Mouse (Mus musculus) limb, embryonic 14.5 days (tissue): Measurements from ENCODE around the gene Thap4. TPM values are rescaled to one million over a fixed set of nuclear protein-coding genes. Genes with fewer than 3 reads are reported as not detected.

Experiments
- ATAC-seq: fragments of 200-750 bp; cut with Nextera tagmentation; 2 replicates; pipeline ENCODE4 v1.8.0; 2017; ENCODE audit warnings: low read depth, moderate number of reproducible peaks, moderate TSS enrichment; ENCODE audit not compliant: low FRiP score
- DNase-seq: peaks from one replicate; pipeline ENCODE4 v3.0.0-alpha.2; 2015; ENCODE audit warnings: low spot score
- H3K27ac ChIP-seq: fragments of 300-500 bp; sonication (generic); replicated peaks from 2 replicates; pipeline ENCODE4 v1.5.1; 2014; ENCODE audit warnings: low read depth, mild to moderate bottlenecking, low read length, moderate library complexity, mixed read lengths
- H3K27me3 ChIP-seq: fragments of 300-500 bp; sonication (generic); 2 replicates; pipeline ENCODE4 v1.6.1; 2014; ENCODE audit warnings: low read length, mixed read lengths; ENCODE audit not compliant: control insufficient read depth, insufficient read depth
- H3K36me3 ChIP-seq: fragments of 300-500 bp; sonication (generic); 2 replicates; pipeline ENCODE4 v1.6.1; 2014; ENCODE audit warnings: mild to moderate bottlenecking, low read length, moderate library complexity, mixed read lengths; ENCODE audit not compliant: control insufficient read depth, insufficient read depth
- H3K4me1 ChIP-seq: fragments of 300-500 bp; sonication (generic); 2 replicates; pipeline ENCODE4 v1.6.1; 2014; ENCODE audit warnings: antibody characterized with exemption, low read length, mixed read lengths; ENCODE audit not compliant: control insufficient read depth, insufficient read depth
- H3K4me2 ChIP-seq: fragments of 300-500 bp; sonication (generic); replicated peaks from 2 replicates; pipeline ENCODE4 v1.6.1; 2014; ENCODE audit warnings: low read depth, mild to moderate bottlenecking, low read length, moderate library complexity; ENCODE audit not compliant: severe bottlenecking
- H3K4me3 ChIP-seq: fragments of 300-500 bp; sonication (generic); replicated peaks from 2 replicates; pipeline ENCODE4 v1.5.1; 2014; ENCODE audit warnings: low read length
- H3K9ac ChIP-seq: fragments of 300-500 bp; sonication (generic); 2 replicates; pipeline ENCODE4 v1.6.1; 2014; ENCODE audit warnings: mild to moderate bottlenecking, low read depth, low read length, moderate library complexity; ENCODE audit not compliant: severe bottlenecking
- H3K9me3 ChIP-seq: fragments of 300-500 bp; sonication (generic); 2 replicates; pipeline ENCODE4 v1.6.1; 2016; ENCODE audit warnings: low read length; ENCODE audit not compliant: control insufficient read depth
- POLR2A ChIP-seq: fragments of 200-500 bp; IDR thresholded peaks from 2 replicates; pipeline ENCODE4 v1.8.0; 2012; ENCODE audit warnings: inconsistent platforms, mild to moderate bottlenecking, moderate library complexity, borderline replicate concordance; ENCODE audit not compliant: insufficient read depth, insufficient read length; ENCODE audit errors: extremely low read depth
- WGBS: fragments of 180-500 bp; shearing (Covaris S2); extraction: QIAGEN DNeasy Blood & Tissue Kit; methylation state at CpG from one replicate; pipeline ENCODE4 v1.1.7; 2014; 5-methylcytosine and 5-hydroxymethylcytosine counted together
- polyA plus RNA-seq, 2 experiments: library from polyadenylated mRNA; depleted of rRNA in 1 of 2; stranded (reverse) in 1 of 2; unstranded in 1 of 2; fragments of >200 nt; fragmentation: Nextera tagmentation in 1 of 2; extraction: Ambion mirVana in 1 of 2; gene quantifications; 2 replicates each; pipeline versions ENCODE4 v1.2.1 to v1.2.3; 2012 to 2014

Gene Thap4
- polyA plus RNA-seq, 2 experiments: 52.3 to 59.4 TPM

DNA sequence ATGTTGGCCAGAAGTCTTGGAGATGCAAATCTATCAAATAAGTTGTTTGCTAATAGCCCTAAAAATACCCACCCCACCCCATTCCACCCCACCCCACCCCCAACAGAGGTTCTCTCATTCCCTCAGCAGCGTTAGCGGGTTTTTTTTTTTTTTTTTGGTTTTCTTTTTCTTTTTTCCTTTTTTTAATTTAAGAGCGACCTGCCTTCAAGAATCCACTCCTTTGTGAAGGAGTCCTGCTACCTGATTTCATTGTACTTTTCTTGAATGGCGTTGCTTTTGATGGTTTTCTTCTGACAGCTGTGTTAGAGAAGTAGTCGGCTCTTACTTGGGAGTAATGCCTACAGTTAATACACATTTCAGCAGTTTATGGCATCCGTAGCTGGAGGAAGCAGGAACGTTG, 954 bp upstream of the Thap4 start:
- H3K9ac ChIP-seq: peak overlapping the region; percentile 86
- H3K4me1 ChIP-seq: peaks cover 20% of the 10 kb centered on the region
- H3K4me3 ChIP-seq: peak overlapping the region; percentile 99
- peaks cover under 1% of the 10 kb centered on the region; the same call in 1 of the 2 replicates for H3K36me3 ChIP-seq
- no peak overlapping the region for H3K27ac ChIP-seq
- no peak for TF ChIP-seq POLR2A
- no peak for ATAC-seq
- H3K4me2 ChIP-seq: peak overlapping the region; percentile 74
- no peaks in the 10 kb centered on the region for H3K27me3 ChIP-seq
- WGBS: 16% methylated on average over 7 of the region's 7 CpGs
- no peaks in the 10 kb centered on the region for H3K9me3 ChIP-seq
- no peak for DNase-seq

DNA sequence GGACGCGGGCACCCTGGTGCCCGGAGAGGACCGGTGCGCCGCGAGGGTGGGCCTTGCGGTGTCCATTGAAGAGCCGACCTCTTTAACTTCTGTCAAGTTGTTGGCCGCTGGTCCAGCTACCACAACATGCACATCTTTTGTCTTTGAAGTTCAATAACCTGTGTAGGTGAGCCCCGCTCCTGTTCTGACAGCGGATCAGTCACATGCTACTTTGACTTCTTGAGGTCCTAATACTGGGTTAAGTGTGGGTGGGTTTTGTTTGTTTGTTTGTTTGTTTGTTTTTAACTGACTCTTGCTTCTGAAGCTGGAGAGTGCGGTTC, 587 bp upstream of the Thap4 start:
- H3K4me2 ChIP-seq: peak overlapping the region; percentile 74
- H3K27me3 ChIP-seq: no peaks in the 10 kb centered on the region
- H3K36me3 ChIP-seq: peaks cover 4% of the 10 kb centered on the region
- under 1% methylated on average over 13 of the region's 13 CpGs for whole genome bisulfite sequencing
- DNase-seq (no peak), ATAC-seq (no peak)
- TF ChIP-seq POLR2A: no peak
- H3K4me1 ChIP-seq: peaks cover 20% of the 10 kb centered on the region
- peak overlapping the region; percentile 78 for H3K27ac ChIP-seq
- peak overlapping the region; percentile 99 for H3K4me3 ChIP-seq
- H3K9ac ChIP-seq: peak overlapping the region; percentile 86
- H3K9me3 ChIP-seq: no peaks in the 10 kb centered on the region

DNA sequence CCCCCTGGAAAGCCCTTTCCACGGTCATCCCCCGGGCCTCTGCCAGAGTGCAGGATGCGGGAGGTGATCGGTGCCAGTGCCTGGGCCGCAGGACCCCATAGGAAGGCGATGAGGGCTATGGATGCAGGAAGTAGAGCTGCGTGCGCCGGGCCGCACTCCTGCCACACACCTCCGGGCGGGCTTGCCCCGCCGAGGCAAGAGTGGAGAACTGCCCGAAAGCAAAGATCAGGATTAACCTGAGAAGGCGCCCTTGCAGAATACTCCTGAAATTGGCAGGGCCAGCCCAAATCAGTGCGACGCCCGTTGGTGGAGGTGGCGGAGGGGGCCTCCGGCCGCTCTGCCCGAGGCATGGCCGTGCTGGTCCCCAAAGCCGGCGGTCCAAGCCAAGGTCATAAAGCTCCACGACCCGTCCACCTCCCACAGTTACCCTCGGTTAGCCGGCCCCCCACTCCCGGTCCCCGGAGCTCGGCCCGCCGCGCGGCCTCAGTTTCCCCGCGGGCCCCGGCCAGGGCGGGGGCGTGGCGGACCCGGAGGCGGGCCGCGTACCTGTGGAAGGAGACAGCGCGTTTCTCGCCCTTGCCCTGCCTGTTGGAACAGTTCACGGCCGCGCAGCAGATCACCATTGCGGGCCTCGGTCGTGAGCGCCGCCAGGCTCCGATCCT, 622 bp downstream of the Thap4 start:
- Histone ChIP-seq H3K4me1 (peaks cover 20% of the 10 kb centered on the region), H3K27me3 (no peaks in the 10 kb centered on the region), H3K27ac (peak overlapping the region; percentile 78), H3K4me2 (peak overlapping the region; percentile 74), H3K36me3 (peaks cover 16% of the 10 kb centered on the region), H3K9me3 (no peaks in the 10 kb centered on the region), H3K4me3 (peak overlapping the region; percentile 99), H3K9ac (peak overlapping the region; percentile 86)
- DNase-seq: peak; percentile 4
- no peak for TF ChIP-seq POLR2A
- under 1% methylated on average over 37 of the region's 59 CpGs for WGBS
- peak; percentile 25 for ATAC-seq

DNA sequence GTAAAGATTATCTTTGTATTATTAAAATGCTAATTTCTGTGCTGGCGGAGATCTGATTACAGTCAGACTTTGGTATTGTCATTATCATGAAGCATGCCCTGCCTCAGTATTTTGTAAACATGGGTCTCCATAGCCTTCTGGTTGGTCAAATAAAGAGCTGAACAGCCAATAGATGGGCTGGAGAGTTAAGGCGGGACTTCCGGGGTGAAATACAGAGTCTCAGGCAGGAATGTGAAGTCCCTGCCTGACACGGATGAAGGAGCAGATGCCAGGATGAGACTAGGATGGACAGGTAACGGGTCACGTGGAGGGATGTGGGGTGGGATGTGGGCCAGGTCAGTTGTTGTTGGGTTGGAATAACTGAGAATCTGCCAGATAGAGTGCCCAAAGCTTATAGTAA, 3.4 kb downstream of the Thap4 start, which contains the start of gene Atg4b:
TSS of gene Atg4b (plus strand) at position 211 of the 400 bp plus-strand sequence.
- TF ChIP-seq POLR2A: no peak
- no peak within 1 kb of the TSS for H3K4me2 ChIP-seq
- H3K9me3 ChIP-seq: no peaks in the 10 kb centered on the region
- DNase-seq: no peak
- no peaks in the 10 kb centered on the region for H3K27me3 ChIP-seq
- 87% methylated on average over 6 of the region's 6 CpGs for WGBS
- no peak within 1 kb of the TSS for H3K27ac ChIP-seq
- peaks cover 28% of the 10 kb centered on the region for H3K36me3 ChIP-seq
- peaks cover 16% of the 10 kb centered on the region for H3K4me1 ChIP-seq
- H3K9ac ChIP-seq: no peak within 1 kb of the TSS
- no peak within 1 kb of the TSS for H3K4me3 ChIP-seq
- no peak for ATAC-seq

DNA sequence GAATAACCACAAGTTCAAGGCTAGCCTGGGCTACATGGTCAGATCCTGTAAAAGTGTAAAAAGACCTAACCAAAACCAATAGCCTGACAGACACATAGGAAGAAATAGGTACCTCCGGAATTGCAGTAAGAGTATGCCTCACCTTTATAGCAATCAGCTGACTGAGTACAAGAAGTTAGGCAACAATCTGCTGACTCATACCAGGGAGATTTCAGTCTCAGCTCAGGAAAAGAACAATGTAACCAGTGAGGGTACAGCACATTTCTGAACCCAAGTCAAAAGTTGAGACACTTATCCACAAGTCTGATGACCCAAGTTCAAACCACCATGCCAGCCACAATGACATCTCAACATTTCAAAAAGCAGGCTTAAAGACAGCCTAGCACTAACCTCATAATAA, 6.1 kb downstream of the Thap4 start:
- Histone ChIP-seq H3K9me3 (no peaks in the 10 kb centered on the region), H3K9ac (no peak overlapping the region), H3K4me1 (peaks cover 6% of the 10 kb centered on the region), H3K36me3 (peaks cover 37% of the 10 kb centered on the region), H3K4me3 (no peak overlapping the region), H3K27me3 (no peaks in the 10 kb centered on the region), H3K27ac (no peak overlapping the region), H3K4me2 (no peak overlapping the region)
- 97% methylated on average over 1 of the region's 1 CpGs for WGBS
- ATAC-seq (no peak), DNase-seq (no peak)
- TF ChIP-seq POLR2A: no peak

DNA sequence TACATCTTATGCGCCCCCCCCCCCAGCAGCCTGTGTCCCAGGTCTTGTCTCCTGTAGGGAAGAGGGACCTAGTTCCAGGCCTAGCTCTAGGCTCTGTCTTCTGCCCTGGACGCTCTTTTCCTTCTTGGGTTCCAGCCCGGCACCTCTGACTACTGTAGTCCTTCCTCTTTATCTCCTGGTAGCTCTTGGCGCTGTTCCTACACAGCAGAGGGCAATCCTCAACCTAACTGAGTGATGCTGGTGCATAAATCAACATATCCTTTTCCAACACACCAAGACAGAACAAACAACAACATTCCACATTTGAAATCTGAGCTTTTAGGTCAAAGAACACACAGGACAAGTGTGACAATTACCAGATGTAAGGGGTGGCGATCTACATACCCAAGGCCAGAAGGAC, 8.5 kb downstream of the Thap4 start:
- no peak for TF ChIP-seq POLR2A
- Histone ChIP-seq H3K27me3 (no peaks in the 10 kb centered on the region), H3K36me3 (peaks cover 38% of the 10 kb centered on the region), H3K27ac (no peak overlapping the region), H3K4me1 (no peaks in the 10 kb centered on the region), H3K4me3 (no peak overlapping the region), H3K9ac (no peak overlapping the region), H3K9me3 (no peaks in the 10 kb centered on the region), H3K4me2 (no peak overlapping the region)
- DNase-seq (no peak), ATAC-seq (no peak)
- 86% methylated on average over 5 of the region's 5 CpGs for WGBS
